Mouse (Mus musculus) CH12.LX (cell line): ENCODE results near the gene Cdh13. TPM values are rescaled to one million over a fixed set of nuclear protein-coding genes. Genes with fewer than 3 reads are reported as not detected.

ENCODE experiments used
- DNase-seq: peaks from one replicate; pipeline ENCODE4 v3.0.0-alpha.2; 2013; ENCODE audit errors: extremely low read depth
- H3K27ac ChIP-seq: 2 replicates; pipeline ENCODE4 v1.5.1; 2012; ENCODE audit warnings: low read depth, mild to moderate bottlenecking, control low read depth, moderate library complexity; ENCODE audit not compliant: insufficient read depth
- H3K27me3 ChIP-seq: replicated peaks from 2 replicates; pipeline ENCODE3; 2012; ENCODE audit warnings: inconsistent platforms
- H3K36me3 ChIP-seq, 2 experiments: replicated peaks in 1 of 2; 2 replicates each; pipeline versions ENCODE3 to v1.6.1; 2012; ENCODE audit warnings: inconsistent platforms in 1 of 2, low read length in 1 of 2, mild to moderate bottlenecking in 1 of 2, mixed read lengths in 1 of 2, moderate library complexity in 1 of 2; ENCODE audit not compliant: control insufficient read depth in 1 of 2, insufficient read depth in 1 of 2
- H3K4me1 ChIP-seq, 2 experiments: 2 replicates each; pipeline ENCODE4 v1.6.1; 2012; ENCODE audit warnings: inconsistent platforms in 1 of 2, moderate library complexity in 1 of 2; ENCODE audit not compliant: insufficient read depth in 2 of 2, control insufficient read depth in 1 of 2
- H3K4me2 ChIP-seq: 2 replicates; pipeline ENCODE4 v1.6.1; 2012; ENCODE audit warnings: low read depth, mild to moderate bottlenecking, control low read depth; ENCODE audit not compliant: poor library complexity, insufficient read depth, severe bottlenecking
- H3K4me3 ChIP-seq, 3 experiments: fragments of 150-350 bp in 1 of 3; sonication (generic) in 1 of 3; replicated peaks in 1 of 3; 2 replicates each; pipeline versions ENCODE3 to v1.5.1; 2011 to 2012; ENCODE audit warnings: low read depth in 2 of 3, low read length in 2 of 3, mild to moderate bottlenecking in 2 of 3, moderate library complexity in 2 of 3, control low read depth in 1 of 3, improper control_type of control experiment in 1 of 3, inconsistent platforms in 1 of 3, mixed read lengths in 1 of 3; ENCODE audit not compliant: poor library complexity in 1 of 3
- H3K79me2 ChIP-seq: replicated peaks from 2 replicates; pipeline ENCODE4 v1.6.1; 2012; ENCODE audit warnings: mild to moderate bottlenecking, moderate library complexity; ENCODE audit not compliant: control insufficient read depth, poor library complexity, insufficient read depth, severe bottlenecking; ENCODE audit errors: extremely low read depth
- H3K9ac ChIP-seq: 2 replicates; pipeline ENCODE4 v1.6.1; 2012; ENCODE audit warnings: low read depth, mild to moderate bottlenecking, control low read depth, moderate library complexity; ENCODE audit not compliant: insufficient read depth
- H3K9me3 ChIP-seq: replicated peaks from 2 replicates; pipeline ENCODE3; 2012; ENCODE audit warnings: low read length, inconsistent platforms, mixed read lengths
- CHD1 ChIP-seq: IDR thresholded peaks from 2 replicates; pipeline ENCODE4 v1.6.1; 2012; ENCODE audit warnings: low read depth, low read length, improper control_type of control experiment, inconsistent platforms
- CHD2 ChIP-seq: IDR thresholded peaks from 2 replicates; pipeline ENCODE4 v1.6.1; 2011; ENCODE audit warnings: low read length, improper control_type of control experiment
- CTCF ChIP-seq, 2 experiments: IDR thresholded peaks in 1 of 2; conservative IDR thresholded peaks in 1 of 2; 2 replicates each; pipeline ENCODE4 v1.5.1; 2011 to 2012; ENCODE audit warnings: low read depth in 2 of 2, low read length in 2 of 2, improper control_type of control experiment in 1 of 2, inconsistent platforms in 1 of 2, mild to moderate bottlenecking in 1 of 2, moderate library complexity in 1 of 2
- E2F4 ChIP-seq: IDR thresholded peaks from 2 replicates; pipeline ENCODE4 v1.6.1; 2011; ENCODE audit warnings: low read depth, low read length, improper control_type of control experiment; ENCODE audit not compliant: insufficient replicate concordance
- EP300 ChIP-seq: IDR thresholded peaks from 2 replicates; pipeline ENCODE4 v1.6.1; 2011; ENCODE audit warnings: low read length, improper control_type of control experiment
- GABPA ChIP-seq: IDR thresholded peaks from 2 replicates; pipeline ENCODE4 v1.6.1; 2012; ENCODE audit warnings: low read depth, low read length, improper control_type of control experiment, inconsistent platforms; ENCODE audit not compliant: insufficient replicate concordance
- IRF4 ChIP-seq: IDR thresholded peaks from 2 replicates; pipeline ENCODE4 v1.6.1; 2014; ENCODE audit warnings: low read depth, mild to moderate bottlenecking, inconsistent platforms, low read length, improper control_type of control experiment
- JUND ChIP-seq: conservative IDR thresholded peaks from 2 replicates; pipeline ENCODE4 v1.6.1; 2011; ENCODE audit warnings: low read depth, low read length, improper control_type of control experiment
- MAZ ChIP-seq: IDR thresholded peaks from 2 replicates; pipeline ENCODE4 v1.6.1; 2012; ENCODE audit warnings: low read depth, mild to moderate bottlenecking, inconsistent platforms, low read length, improper control_type of control experiment, moderate library complexity
- MXI1 ChIP-seq: IDR thresholded peaks from 2 replicates; pipeline ENCODE4 v1.6.1; 2011; ENCODE audit warnings: mild to moderate bottlenecking, low read depth, low read length, improper control_type of control experiment
- MYC ChIP-seq: IDR thresholded peaks from 2 replicates; pipeline ENCODE4 v1.6.1; 2011; ENCODE audit warnings: low read depth, mild to moderate bottlenecking, improper control_type of control experiment, low read length
- NELFE ChIP-seq: IDR thresholded peaks from 2 replicates; pipeline ENCODE4 v1.6.1; 2011; ENCODE audit warnings: low read depth, low read length, improper control_type of control experiment
- NRF1 ChIP-seq: IDR thresholded peaks from 2 replicates; pipeline ENCODE4 v1.6.1; 2014; ENCODE audit warnings: low read depth, mild to moderate bottlenecking, inconsistent platforms, low read length, improper control_type of control experiment, moderate library complexity
- POLR2A ChIP-seq: IDR thresholded peaks from 2 replicates; pipeline ENCODE4 v1.6.1; 2011; ENCODE audit warnings: low read depth, mild to moderate bottlenecking, improper control_type of control experiment, low read length
- RAD21 ChIP-seq: IDR thresholded peaks from 2 replicates; pipeline ENCODE4 v1.6.1; 2011; ENCODE audit warnings: low read depth, mild to moderate bottlenecking, low read length, improper control_type of control experiment, moderate library complexity
- TBP ChIP-seq: conservative IDR thresholded peaks from 2 replicates; pipeline ENCODE4 v1.6.1; 2011; ENCODE audit warnings: low read depth, low read length, improper control_type of control experiment
- TCF12 ChIP-seq: IDR thresholded peaks from 2 replicates; pipeline ENCODE4 v1.6.1; 2014; ENCODE audit warnings: low read depth, mild to moderate bottlenecking, inconsistent platforms, low read length, improper control_type of control experiment
- USF2 ChIP-seq: conservative IDR thresholded peaks from 2 replicates; pipeline ENCODE4 v1.6.1; 2011; ENCODE audit warnings: low read depth, low read length, improper control_type of control experiment
- ZKSCAN1 ChIP-seq: IDR thresholded peaks from 2 replicates; pipeline ENCODE4 v1.6.1; 2012; ENCODE audit warnings: low read depth, inconsistent platforms, low read length, improper control_type of control experiment, borderline replicate concordance
- ZMIZ1 ChIP-seq: IDR thresholded peaks from 2 replicates; pipeline ENCODE4 v1.6.1; 2012; ENCODE audit warnings: low read depth, mild to moderate bottlenecking, inconsistent platforms, low read length, improper control_type of control experiment
- ZNF384 ChIP-seq: IDR thresholded peaks from 2 replicates; pipeline ENCODE4 v1.6.1; 2012; ENCODE audit warnings: low read depth, low read length, improper control_type of control experiment, inconsistent platforms
- dilution Hi-C: fragments of 300-500 bp; cut with MboI; formaldehyde crosslinking; loops from 2 replicates; pipeline ENCODE4 v1.14.3; 2020; ENCODE audit warnings: low sequenced_read_pairs; ENCODE audit not compliant: extremely low pct_unique_long_range_greater_than_20kb, extremely low pct_ligation_motif_present
- in situ Hi-C: fragments of 300-500 bp; cut with MboI; formaldehyde crosslinking; loops from 3 replicates; pipeline ENCODE4 v1.14.3; 2019; ENCODE audit warnings: low sequenced_read_pairs, low pct_ligation_motif_present, low pct_unique_long_range_greater_than_20kb, mixed read lengths
- polyA plus RNA-seq: library from polyadenylated mRNA; unstranded; fragments of >175 nt; gene quantifications from 2 replicates; pipeline ENCODE4 v1.2.1, GENCODE M21; 2012; ENCODE audit warnings: low read depth; ENCODE audit not compliant: insufficient read length
- total RNA-seq, 2 experiments: library from RNA; depleted of rRNA; stranded (reverse); fragments of 300-350 nt in 1 of 2; fragments of >200 nt in 1 of 2; gene quantifications; 2 replicates each; pipeline ENCODE4 v1.2.3; 2012 to 2014

The Cdh13 gene
- total and polyA plus RNA-seq, 3 experiments: not detected

DNA sequence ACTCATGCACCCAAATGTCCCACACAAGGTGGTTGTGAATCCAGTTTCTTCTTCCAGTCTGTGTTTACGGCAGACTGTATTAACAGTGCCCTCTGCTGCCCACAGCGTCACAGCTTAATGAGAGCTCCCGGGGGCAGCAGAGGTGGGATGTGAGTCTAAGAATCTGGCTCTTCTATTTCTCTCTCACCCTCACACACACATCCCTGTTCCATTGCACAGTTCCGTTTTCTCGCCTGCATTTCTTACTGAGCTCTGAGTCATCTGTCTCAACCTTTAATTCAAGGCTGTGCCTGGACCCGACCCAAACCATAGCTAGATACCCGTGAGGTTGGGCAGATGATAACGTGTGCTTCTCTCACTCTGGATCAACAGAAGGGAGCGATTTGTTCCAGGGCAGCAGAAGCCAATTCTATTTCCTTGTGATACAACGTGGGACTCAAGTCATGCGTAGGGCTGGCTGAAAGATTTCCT is 46.3 kb upstream of the Cdh13 start:
- Histone ChIP-seq H3K4me3 (no peak overlapping the region), H3K79me2 (no peaks in the 10 kb centered on the region), H3K4me1 (no peaks in the 10 kb centered on the region), H3K27me3 (no peaks in the 10 kb centered on the region), H3K9ac (no peak overlapping the region), H3K36me3 (no peaks in the 10 kb centered on the region), H3K9me3 (peaks cover 85% of the 10 kb centered on the region), H3K4me2 (no peak overlapping the region), H3K27ac (no peak overlapping the region)
- no peak for TF ChIP-seq TCF12
- no peak for TF ChIP-seq CTCF (conservative IDR thresholded peaks at IDR 0.05 in 1 of 2, IDR thresholded peaks at IDR 0.05 in 1 of 2; ENCODE audit: low read depth in 2 of 2, low read length in 2 of 2)
- no peak for TF ChIP-seq POLR2A
- TF ChIP-seq CHD1: no peak
- TF ChIP-seq ZKSCAN1: no peak
- in situ Hi-C loops: no loop called here
- no peak for DNase-seq
- dilution Hi-C loops: no loop called here

DNA sequence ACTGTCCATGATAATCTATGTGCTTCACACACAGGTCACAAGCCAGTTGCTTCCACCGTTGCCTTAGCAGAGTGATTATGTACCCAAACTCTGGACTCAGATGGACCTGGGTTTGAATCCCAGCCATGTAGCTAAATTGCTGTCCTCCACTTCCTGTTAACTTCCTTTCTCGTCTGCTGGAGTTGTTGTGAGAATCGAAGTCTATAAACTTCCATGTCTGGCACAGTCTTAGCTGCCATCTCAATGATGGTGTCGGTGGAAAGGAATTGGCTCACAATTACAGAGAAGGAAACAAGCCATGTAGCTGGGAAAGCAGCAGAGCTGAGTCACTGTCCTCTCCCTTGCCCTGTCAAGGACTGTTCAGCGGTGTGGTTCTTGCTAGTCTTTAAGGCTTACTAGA is 45.4 kb upstream of the Cdh13 start:
- Histone ChIP-seq H3K4me3 (no peak overlapping the region), H3K9me3 (peaks cover 90% of the 10 kb centered on the region), H3K36me3 (no peaks in the 10 kb centered on the region), H3K4me2 (no peak overlapping the region), H3K27ac (no peak overlapping the region), H3K4me1 (no peaks in the 10 kb centered on the region), H3K27me3 (no peaks in the 10 kb centered on the region), H3K9ac (no peak overlapping the region), H3K79me2 (no peaks in the 10 kb centered on the region)
- dilution Hi-C loops (no loop called here), in situ Hi-C loops (no loop called here)
- no peak for TF ChIP-seq NRF1
- TF ChIP-seq MYC: no peak
- TF ChIP-seq E2F4: no peak
- TF ChIP-seq EP300: no peak
- TF ChIP-seq GABPA: no peak
- no peak for TF ChIP-seq IRF4
- no peak for TF ChIP-seq NELFE
- no peak for TF ChIP-seq CTCF (conservative IDR thresholded peaks at IDR 0.05 in 1 of 2, IDR thresholded peaks at IDR 0.05 in 1 of 2; ENCODE audit: low read depth in 2 of 2, low read length in 2 of 2)
- TF ChIP-seq MAZ: no peak
- no peak for TF ChIP-seq JUND
- DNase-seq: no peak

DNA sequence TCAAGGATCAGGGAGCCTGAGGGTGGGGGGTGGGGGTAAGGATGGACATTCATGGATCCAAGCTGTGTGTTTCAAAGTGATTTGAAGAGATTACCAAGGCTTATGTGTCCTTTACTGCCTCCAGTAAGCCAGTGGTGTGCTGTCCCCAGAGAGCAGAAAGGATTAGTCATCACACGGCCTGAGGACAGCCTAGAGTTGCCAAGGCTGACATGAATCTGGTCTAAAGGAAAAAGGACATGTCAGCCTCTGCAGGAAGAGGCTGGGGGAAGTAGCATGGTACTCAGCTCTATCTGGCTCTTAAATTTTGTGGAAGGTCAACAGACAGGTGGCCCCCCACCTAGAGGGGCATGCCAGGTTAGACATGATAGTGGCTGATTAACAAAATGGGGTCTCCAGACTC is 44.3 kb upstream of the Cdh13 start:
- no peak for DNase-seq
- H3K4me1 ChIP-seq: no peaks in the 10 kb centered on the region
- no peak overlapping the region for H3K4me3 ChIP-seq
- no peak for TF ChIP-seq RAD21
- TF ChIP-seq TBP: no peak
- TF ChIP-seq E2F4: no peak
- TF ChIP-seq IRF4: no peak
- no peak for TF ChIP-seq CHD2
- no peak for TF ChIP-seq ZKSCAN1
- no peak for TF ChIP-seq GABPA
- TF ChIP-seq MXI1: no peak
- TF ChIP-seq ZNF384: no peak
- TF ChIP-seq USF2: no peak
- TF ChIP-seq ZMIZ1: no peak
- TF ChIP-seq, all 38 proteins: peak for 0
- dilution Hi-C loops: no loop called here
- peaks cover 90% of the 10 kb centered on the region for H3K9me3 ChIP-seq
- no peaks in the 10 kb centered on the region for H3K27me3 ChIP-seq
- no peak overlapping the region for H3K27ac ChIP-seq
- no peak overlapping the region for H3K9ac ChIP-seq
- in situ Hi-C loops: no loop called here
- H3K4me2 ChIP-seq: no peak overlapping the region
- no peaks in the 10 kb centered on the region for H3K79me2 ChIP-seq
- no peaks in the 10 kb centered on the region for H3K36me3 ChIP-seq
